Mouse (Mus musculus) MEL (cell line): ENCODE measurements around the gene Fuca2. TPM values are rescaled to one million over a fixed set of nuclear protein-coding genes. Genes with fewer than 3 reads are reported as not detected.

ENCODE experiments used
- DNase-seq: peaks from one replicate; pipeline ENCODE4 v3.0.0; 2011; ENCODE audit warnings: low read depth, low spot score
- H3K27ac ChIP-seq: 2 replicates; pipeline ENCODE4 v1.5.1; 2012; ENCODE audit warnings: low read depth, mild to moderate bottlenecking, control low read depth, low read length, moderate library complexity; ENCODE audit not compliant: control insufficient read depth
- H3K27me3 ChIP-seq, 2 experiments: fragments of 150-350 bp in 1 of 2; sonication (generic) in 1 of 2; 2 replicates each; pipeline ENCODE4 v1.6.1; 2012; ENCODE audit warnings: low read length in 2 of 2, mild to moderate bottlenecking in 2 of 2, improper control_type of control experiment in 1 of 2, moderate library complexity in 1 of 2; ENCODE audit not compliant: insufficient read depth in 2 of 2, control insufficient read depth in 1 of 2
- H3K36me3 ChIP-seq, 2 experiments: 2 replicates each; pipeline ENCODE4 v1.6.1; 2012 to 2014; ENCODE audit warnings: low read length in 2 of 2, improper control_type of control experiment in 1 of 2, inconsistent platforms in 1 of 2, mild to moderate bottlenecking in 1 of 2; ENCODE audit not compliant: insufficient read depth in 2 of 2, control insufficient read depth in 1 of 2
- H3K4me1 ChIP-seq, 2 experiments: fragments of 150-350 bp in 1 of 2; sonication (generic) in 1 of 2; 2 replicates each; pipeline ENCODE4 v1.6.1; 2012; ENCODE audit warnings: low read length in 2 of 2, improper control_type of control experiment in 1 of 2, mild to moderate bottlenecking in 1 of 2; ENCODE audit not compliant: insufficient read depth in 2 of 2, control insufficient read depth in 1 of 2
- H3K4me3 ChIP-seq, 2 experiments: fragments of 150-350 bp in 1 of 2; sonication (generic) in 1 of 2; 2 replicates each; pipeline ENCODE4 v1.5.1; 2012; ENCODE audit warnings: low read depth in 2 of 2, low read length in 2 of 2, mild to moderate bottlenecking in 2 of 2, moderate library complexity in 2 of 2, control low read depth in 1 of 2, improper control_type of control experiment in 1 of 2; ENCODE audit not compliant: control insufficient read depth in 1 of 2, insufficient read depth in 1 of 2
- H3K79me2 ChIP-seq: 2 replicates; pipeline ENCODE4 v1.6.1; 2012; ENCODE audit warnings: mild to moderate bottlenecking, low read length, moderate library complexity; ENCODE audit not compliant: control insufficient read depth, poor library complexity, insufficient read depth
- H3K9ac ChIP-seq: 2 replicates; pipeline ENCODE4 v1.6.1; 2012; ENCODE audit warnings: low read depth, mild to moderate bottlenecking, control low read depth, low read length, moderate library complexity; ENCODE audit not compliant: control insufficient read depth, poor library complexity, severe bottlenecking
- H3K9me3 ChIP-seq: fragments of 150-350 bp; sonication (generic); replicated peaks from 2 replicates; pipeline ENCODE4 v1.6.1; 2012; ENCODE audit warnings: mild to moderate bottlenecking, low read length, improper control_type of control experiment, moderate library complexity; ENCODE audit not compliant: insufficient read depth
- BHLHE40 ChIP-seq: IDR thresholded peaks from 2 replicates; pipeline ENCODE4 v1.6.1; 2012; ENCODE audit warnings: low read depth, mild to moderate bottlenecking, inconsistent platforms, low read length, improper control_type of control experiment, borderline replicate concordance
- CHD1 ChIP-seq: IDR thresholded peaks from 2 replicates; pipeline ENCODE4 v1.6.1; 2012; ENCODE audit warnings: low read depth, mild to moderate bottlenecking, inconsistent platforms, low read length, improper control_type of control experiment
- CHD2 ChIP-seq: IDR thresholded peaks from 2 replicates; pipeline ENCODE4 v1.6.1; 2011; ENCODE audit warnings: low read length, improper control_type of control experiment
- EP300 ChIP-seq, 2 experiments: IDR thresholded peaks; 2 replicates each; pipeline ENCODE4 v1.6.1; 2011; ENCODE audit warnings: improper control_type of control experiment in 2 of 2, low read length in 2 of 2, low read depth in 1 of 2, mild to moderate bottlenecking in 1 of 2
- ETS1 ChIP-seq: IDR thresholded peaks from 2 replicates; pipeline ENCODE4 v1.6.1; 2012; ENCODE audit warnings: low read depth, mild to moderate bottlenecking, inconsistent platforms, low read length, improper control_type of control experiment, moderate library complexity
- HCFC1 ChIP-seq: IDR thresholded peaks from 2 replicates; pipeline ENCODE4 v1.6.1; 2012; ENCODE audit warnings: low read depth, mild to moderate bottlenecking, inconsistent platforms, low read length, improper control_type of control experiment, moderate library complexity
- JUND ChIP-seq: IDR thresholded peaks from 2 replicates; pipeline ENCODE4 v1.6.1; 2011; ENCODE audit warnings: low read depth, mild to moderate bottlenecking, improper control_type of control experiment, low read length
- KAT2A ChIP-seq: conservative IDR thresholded peaks from 2 replicates; pipeline ENCODE4 v1.6.1; 2012; ENCODE audit warnings: low read depth, low read length, improper control_type of control experiment, inconsistent platforms
- MAFK ChIP-seq: IDR thresholded peaks from 2 replicates; pipeline ENCODE4 v1.6.1; 2011; ENCODE audit warnings: low read depth, mild to moderate bottlenecking, low read length, improper control_type of control experiment, borderline replicate concordance
- MEF2A ChIP-seq: IDR thresholded peaks from 2 replicates; pipeline ENCODE4 v1.6.1; 2014; ENCODE audit warnings: low read depth, mild to moderate bottlenecking, inconsistent platforms, low read length, improper control_type of control experiment; ENCODE audit not compliant: poor library complexity, insufficient replicate concordance, severe bottlenecking; ENCODE audit errors: extremely low read depth
- MYC ChIP-seq: IDR thresholded peaks from 2 replicates; pipeline ENCODE4 v1.6.1; 2011; ENCODE audit warnings: low read depth, mild to moderate bottlenecking, low read length, improper control_type of control experiment, moderate library complexity
- NELFE ChIP-seq: IDR thresholded peaks from 2 replicates; pipeline ENCODE4 v1.6.1; 2011; ENCODE audit warnings: low read depth, low read length, improper control_type of control experiment
- POLR2AphosphoS2 ChIP-seq: IDR thresholded peaks from 2 replicates; pipeline ENCODE4 v1.6.1; 2011; ENCODE audit warnings: low read length, improper control_type of control experiment
- POLR2AphosphoS5 ChIP-seq: IDR thresholded peaks from 2 replicates; pipeline ENCODE4 v1.6.1; 2012; ENCODE audit warnings: low read depth, borderline replicate concordance, mild to moderate bottlenecking, inconsistent platforms, low read length, moderate library complexity, mixed read lengths
- RAD21 ChIP-seq: IDR thresholded peaks from 2 replicates; pipeline ENCODE4 v1.6.1; 2011; ENCODE audit warnings: mild to moderate bottlenecking, low read depth, low read length, improper control_type of control experiment
- RCOR1 ChIP-seq: IDR thresholded peaks from 2 replicates; pipeline ENCODE4 v1.6.1; 2012; ENCODE audit warnings: low read depth, mild to moderate bottlenecking, inconsistent platforms, low read length, improper control_type of control experiment
- SIN3A ChIP-seq: IDR thresholded peaks from 2 replicates; pipeline ENCODE4 v1.6.1; 2012; ENCODE audit warnings: low read length, improper control_type of control experiment, inconsistent platforms
- SMC3 ChIP-seq: IDR thresholded peaks from 2 replicates; pipeline ENCODE4 v1.6.1; 2011; ENCODE audit warnings: low read depth, low read length, improper control_type of control experiment
- TAL1 ChIP-seq: IDR thresholded peaks from 2 replicates; pipeline ENCODE4 v1.6.1; 2012; ENCODE audit warnings: mild to moderate bottlenecking, inconsistent platforms, low read length, moderate library complexity, mixed read lengths
- TBP ChIP-seq: IDR thresholded peaks from 2 replicates; pipeline ENCODE4 v1.8.0; 2011; ENCODE audit warnings: low read depth, low read length, improper control_type of control experiment
- TCF12 ChIP-seq: IDR thresholded peaks from 2 replicates; pipeline ENCODE4 v1.6.1; 2014; ENCODE audit warnings: low read depth, mild to moderate bottlenecking, inconsistent platforms, low read length, improper control_type of control experiment, moderate library complexity
- UBTF ChIP-seq: IDR thresholded peaks from 2 replicates; pipeline ENCODE4 v1.6.1; 2012; ENCODE audit warnings: low read depth, mild to moderate bottlenecking, inconsistent platforms, low read length, improper control_type of control experiment, moderate library complexity, borderline replicate concordance; ENCODE audit not compliant: insufficient read depth
- USF1 ChIP-seq: IDR thresholded peaks from 2 replicates; pipeline ENCODE4 v1.6.1; 2014; ENCODE audit warnings: low read depth, mild to moderate bottlenecking, inconsistent platforms, low read length, improper control_type of control experiment, moderate library complexity
- USF2 ChIP-seq, 2 experiments: IDR thresholded peaks; 2 replicates each; pipeline ENCODE4 v1.6.1; 2011 to 2012; ENCODE audit warnings: improper control_type of control experiment in 2 of 2, low read length in 2 of 2, borderline replicate concordance in 1 of 2, inconsistent platforms in 1 of 2, low read depth in 1 of 2, mild to moderate bottlenecking in 1 of 2; ENCODE audit not compliant: insufficient read depth in 1 of 2
- ZC3H11A ChIP-seq: IDR thresholded peaks from 2 replicates; pipeline ENCODE4 v1.6.1; 2012; ENCODE audit warnings: low read depth, mild to moderate bottlenecking, inconsistent platforms, low read length, improper control_type of control experiment
- ZKSCAN1 ChIP-seq: IDR thresholded peaks from 2 replicates; pipeline ENCODE4 v1.6.1; 2012; ENCODE audit warnings: low read depth, mild to moderate bottlenecking, inconsistent platforms, low read length, improper control_type of control experiment, moderate library complexity
- ZNF384 ChIP-seq: IDR thresholded peaks from 2 replicates; pipeline ENCODE4 v1.6.1; 2012; ENCODE audit warnings: low read depth, mild to moderate bottlenecking, inconsistent platforms, low read length, improper control_type of control experiment
- polyA plus RNA-seq, 2 experiments: library from polyadenylated mRNA; stranded (reverse) in 1 of 2; unstranded in 1 of 2; fragments of >175 nt in 1 of 2; fragments of >200 nt in 1 of 2; gene quantifications; 2 replicates each; pipeline versions ENCODE4 v1.2.1 to v1.2.4; 2012; ENCODE audit warnings: low replicate concordance in 2 of 2, low read depth in 1 of 2; ENCODE audit not compliant: insufficient read length in 2 of 2, insufficient read depth in 1 of 2, missing spikeins in 1 of 2
- total RNA-seq: library from RNA; depleted of rRNA; stranded (reverse); fragments of 300-350 nt; gene quantifications from 2 replicates; pipeline ENCODE4 v1.2.3, GENCODE M21; 2012

The Fuca2 gene
- total and polyA plus RNA-seq, 3 experiments: 17.0 to 22.6 TPM; not detected in 1

GRCm38 (mm10) chr10:13470236-13470635 is 29.1 kb upstream of the Fuca2 start:
- H3K79me2 ChIP-seq: no peaks in the 10 kb centered on the region
- H3K27ac ChIP-seq: no peak overlapping the region
- H3K9me3 ChIP-seq: no peaks in the 10 kb centered on the region
- no peaks in the 10 kb centered on the region for H3K4me1 ChIP-seq
- no peak overlapping the region for H3K9ac ChIP-seq
- TF ChIP-seq MYC (no peak), USF1 (no peak), KAT2A (no peak), BHLHE40 (no peak), ZKSCAN1 (no peak), POLR2AphosphoS2 (no peak), ETS1 (no peak), NELFE (no peak), USF2 (IDR thresholded peaks at IDR 0.05; ENCODE audit: borderline replicate concordance in 1 of 2, insufficient read depth in 1 of 2, low read depth in 1 of 2, low read length in 2 of 2) (no peak), CHD1 (no peak), POLR2AphosphoS5 (no peak), ZC3H11A (no peak), TAL1 (no peak), CHD2 (no peak), TBP (no peak), ZNF384 (no peak), RCOR1 (no peak), SIN3A (no peak), TCF12 (no peak), SMC3 (no peak)
- no peaks in the 10 kb centered on the region for H3K36me3 ChIP-seq
- no peak overlapping the region for H3K4me3 ChIP-seq
- H3K27me3 ChIP-seq: no peaks in the 10 kb centered on the region
- no peak for DNase-seq

GRCm38 (mm10) chr10:13473287-13473832 is 26.0 kb upstream of the Fuca2 start:
- Histone ChIP-seq H3K27ac (no peak overlapping the region), H3K9ac (no peak overlapping the region), H3K79me2 (no peaks in the 10 kb centered on the region), H3K36me3 (no peaks in the 10 kb centered on the region), H3K4me1 (no peaks in the 10 kb centered on the region), H3K27me3 (no peaks in the 10 kb centered on the region), H3K9me3 (no peaks in the 10 kb centered on the region), H3K4me3 (no peak overlapping the region)
- TF ChIP-seq MEF2A (no peak), BHLHE40 (no peak), TAL1 (no peak), CHD2 (no peak), RCOR1 (no peak), MAFK (no peak), RAD21 (no peak), KAT2A (no peak), POLR2AphosphoS5 (no peak), POLR2AphosphoS2 (no peak), ZNF384 (no peak), JUND (no peak), CHD1 (no peak), UBTF (no peak), NELFE (no peak), HCFC1 (no peak), EP300 (IDR thresholded peaks at IDR 0.05; ENCODE audit: low read depth in 1 of 2, low read length in 2 of 2) (no peak)
- no peak for DNase-seq
